Mouse (Mus musculus): ENCODE data around the gene S100a14. TPM values are rescaled to one million over a fixed set of nuclear protein-coding genes. Genes with fewer than 3 reads are reported as not detected.

The S100a14 gene
- 0.27 and 0.37 TPM in 2 replicates for polyA plus RNA-seq (2012)

GRCm38 (mm10) chr3:90526580-90526979 is at the start of gene S100a14:
TSS of gene S100a14 (plus strand) at chr3:90526856.

DNA sequence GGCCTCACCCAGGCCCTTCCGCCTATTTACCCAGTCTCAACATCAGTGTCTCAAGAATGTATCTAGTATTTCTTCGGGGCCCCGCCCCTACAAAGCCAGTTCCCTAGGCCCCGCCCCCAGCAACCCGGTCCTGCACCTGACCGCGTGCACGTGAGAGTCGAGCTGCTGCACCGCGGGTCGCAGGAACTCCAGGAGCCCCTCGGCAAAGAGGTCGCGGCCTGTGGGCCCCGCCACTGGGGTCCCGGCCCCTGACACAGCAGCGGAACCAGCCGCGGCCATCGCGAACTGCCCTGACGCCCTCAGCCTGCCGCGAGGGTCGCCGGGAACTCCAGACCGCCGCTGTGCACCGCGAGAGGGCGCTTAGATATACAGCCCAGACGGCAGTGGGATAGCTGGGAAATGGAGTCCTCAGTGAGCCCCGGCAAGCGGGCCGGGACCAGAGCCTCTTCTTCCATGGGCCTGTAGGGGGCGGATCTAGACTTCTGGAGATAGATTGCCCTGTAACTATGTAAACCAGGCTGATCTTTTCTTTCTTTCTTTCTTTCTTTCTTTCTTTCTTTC is 35.9 kb upstream of the S100a14 start, which contains the start of gene Snapin:
Gene Snapin, minus strand, starts transcription at position 338 of the 561 bp plus-strand sequence.

DNA sequence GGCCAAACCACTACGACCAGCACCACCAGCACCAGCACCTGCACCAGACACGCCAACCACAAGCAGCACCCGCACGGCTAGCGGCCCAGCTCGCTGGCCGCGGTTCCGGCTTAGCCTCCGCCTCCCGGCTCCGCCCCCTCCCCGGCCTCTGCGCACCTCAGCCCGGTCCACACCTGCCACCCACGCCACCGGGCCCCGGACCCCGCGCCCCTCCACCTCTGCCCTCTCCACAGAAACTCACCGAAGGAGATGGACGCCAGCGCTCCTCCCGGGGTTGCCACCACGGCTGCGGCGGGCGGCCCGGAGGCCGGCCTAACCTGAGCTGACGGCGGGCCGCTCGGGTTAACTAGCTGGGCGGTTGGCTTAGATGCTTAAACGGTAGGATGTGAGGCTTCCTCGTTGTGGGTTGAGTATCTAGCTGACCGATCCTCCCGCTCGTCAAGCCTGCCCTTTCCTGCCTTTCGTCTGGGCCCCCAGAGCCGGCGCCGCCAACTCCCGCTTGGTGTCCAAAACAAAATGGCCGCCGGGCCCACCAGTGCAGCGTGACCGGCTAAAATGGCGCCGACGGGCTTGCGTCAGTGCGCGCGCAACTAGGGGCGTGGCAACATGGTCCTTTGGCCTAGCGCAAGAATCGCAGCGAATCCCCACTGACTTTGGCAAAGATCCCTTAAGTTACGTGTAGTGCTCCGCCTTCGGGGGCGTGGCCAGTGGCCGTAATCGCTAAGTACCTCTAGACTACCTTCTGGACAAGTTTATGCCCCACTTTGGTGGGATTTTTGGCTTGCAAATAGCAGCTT is 17.5 kb upstream of the S100a14 start, which contains the start of gene Chtop:
Gene Chtop, minus strand, starts transcription at position 549 of the 797 bp plus-strand sequence.

DNA sequence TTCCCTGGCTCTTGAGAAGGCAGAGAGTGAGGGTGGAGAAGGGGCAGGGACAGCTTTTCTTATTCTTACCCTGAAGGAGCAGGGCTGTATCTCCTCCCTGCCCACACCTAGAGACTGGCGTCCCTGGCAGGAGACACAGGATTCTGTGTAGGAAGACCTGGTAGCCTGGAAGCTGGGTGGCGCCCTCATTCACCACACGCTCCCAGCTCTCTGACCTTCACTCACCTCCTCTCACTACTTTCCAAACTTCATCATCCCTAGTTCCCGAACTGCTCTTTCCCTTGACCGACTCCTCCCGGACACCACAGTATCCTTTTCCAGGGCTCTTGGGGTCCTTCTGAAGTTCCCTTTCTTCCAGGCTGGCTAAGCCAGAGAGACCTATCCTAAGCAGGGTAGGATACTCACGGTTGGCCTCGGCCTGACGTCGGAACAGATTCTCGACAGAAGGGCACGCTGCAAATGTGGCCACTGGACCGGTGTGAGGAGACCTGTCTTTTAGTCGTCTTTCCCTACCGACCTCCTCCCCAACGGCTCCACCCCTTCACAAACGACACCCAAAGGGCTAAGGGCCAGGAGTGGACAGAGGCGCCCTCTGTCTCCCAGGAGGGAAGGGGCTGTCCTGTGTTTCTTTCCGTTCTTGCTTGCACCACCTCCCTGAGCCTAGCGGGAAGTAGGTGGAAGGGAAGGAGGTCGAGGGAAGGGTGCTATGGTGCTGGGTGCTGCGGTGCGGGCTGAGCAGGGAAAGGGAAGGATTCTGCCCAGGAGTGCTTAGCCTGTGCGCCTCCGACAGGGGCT is 12.7 kb upstream of the S100a14 start, which contains the start of the genes S100a1 and S100a13:
Gene S100a1, minus strand, starts transcription at position 597 of the 795 bp plus-strand sequence.
Gene S100a13, plus strand, starts transcription at position 640 of the 795 bp plus-strand sequence.

GRCm38 (mm10) chr3:90537141-90537904 is 10.7 kb downstream of the S100a14 start, which contains the start of gene S100a16:
TSS of gene S100a16 (plus strand) at chr3:90537254.

DNA sequence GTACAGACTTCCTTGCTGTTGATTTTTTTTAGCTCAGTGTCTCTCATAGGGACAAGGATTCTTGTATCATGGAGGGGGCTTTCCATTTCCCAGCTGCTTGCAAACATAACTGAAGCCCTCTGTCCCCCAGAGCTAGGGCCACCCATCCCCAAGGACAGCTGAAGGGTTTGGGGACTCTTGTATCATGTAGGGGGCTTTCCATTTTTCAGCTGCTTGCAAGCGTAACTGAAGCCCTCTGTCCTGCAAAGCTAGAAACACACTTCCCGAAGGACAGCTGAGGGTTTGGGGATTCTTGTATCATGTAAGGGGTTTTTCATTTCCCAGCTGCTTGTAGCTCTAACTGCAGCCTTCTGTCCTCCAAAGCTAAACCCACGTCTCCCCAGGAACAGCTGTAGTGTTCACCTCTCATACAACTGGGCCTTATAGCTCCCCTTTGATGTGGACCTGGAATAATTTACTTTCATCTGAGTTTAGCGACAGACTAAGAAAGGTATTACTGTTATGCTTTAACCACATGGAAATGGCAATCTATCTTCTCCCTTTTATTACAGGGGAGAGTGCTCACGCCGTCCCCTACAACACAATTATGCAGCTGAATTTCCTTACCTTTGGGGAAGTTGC is 33.5 kb downstream of the S100a14 start, which contains the start of gene S100a3:
Gene S100a3, plus strand, starts transcription at position 571 of the 621 bp plus-strand sequence.

Other genes with a start within 250 kb of the S100a14 start
- 6.1 and 6.7 TPM in 2 replicates for gene Gatad2b, start 233.7 kb upstream of the S100a14 start, polyA plus RNA-seq (2012)
- 3.5 TPM in 2 replicates for gene Slc27a3, start 136.9 kb upstream of the S100a14 start, polyA plus RNA-seq (2012)
- 24.4 and 25.8 TPM in 2 replicates for gene Ints3, start 93.2 kb upstream of the S100a14 start, polyA plus RNA-seq (2012)
- 0.57 and 1.1 TPM in 2 replicates for gene Npr1, start 61.0 kb upstream of the S100a14 start, polyA plus RNA-seq (2012)
- gene Ilf2, start 50.7 kb upstream of the S100a14 start, polyA plus RNA-seq (2012): 17.1 and 20.8 TPM in 2 replicates
- gene Snapin, start 35.8 kb upstream of the S100a14 start, polyA plus RNA-seq (2012): 4.0 and 5.0 TPM in 2 replicates
- gene Chtop, start 17.4 kb upstream of the S100a14 start, polyA plus RNA-seq (2012): 90.2 and 101 TPM in 2 replicates
- gene S100a1, start 12.5 kb upstream of the S100a14 start, polyA plus RNA-seq (2012): 13.4 and 15.3 TPM in 2 replicates
- 13.6 and 14.3 TPM in 2 replicates for gene S100a13, start 12.4 kb upstream of the S100a14 start, polyA plus RNA-seq (2012)
- not detected in 2 replicates for gene S100a16, start 10.4 kb downstream of the S100a14 start, polyA plus RNA-seq (2012)
- not detected in 2 replicates for gene S100a3, start 33.7 kb downstream of the S100a14 start, polyA plus RNA-seq (2012)
- not detected in 2 replicates for gene S100a2, start 63.4 kb downstream of the S100a14 start, polyA plus RNA-seq (2012)
- gene Gm42674, start 75.0 kb downstream of the S100a14 start, polyA plus RNA-seq (2012): not detected in 2 replicates
- gene S100a4, start 76.9 kb downstream of the S100a14 start, polyA plus RNA-seq (2012): 2.6 and 3.5 TPM in 2 replicates
- not detected in 2 replicates for gene S100a5, start 81.7 kb downstream of the S100a14 start, polyA plus RNA-seq (2012)
- 3.3 and 8.6 TPM in 2 replicates for gene S100a6, start 86.0 kb downstream of the S100a14 start, polyA plus RNA-seq (2012)
- 0.09 TPM in 1 of 2 replicates, not detected in the other for gene S100a7a, start 127.2 kb downstream of the S100a14 start, polyA plus RNA-seq (2012)
- gene S100a8, start 142.1 kb downstream of the S100a14 start, polyA plus RNA-seq (2012): 105 and 115 TPM in 2 replicates
- 311 and 336 TPM in 2 replicates for gene S100a9, start 168.9 kb downstream of the S100a14 start, polyA plus RNA-seq (2012)
- gene Pglyrp4, start 200.1 kb downstream of the S100a14 start, polyA plus RNA-seq (2012): not detected in 2 replicates

Measured in megakaryocyte-erythroid progenitor cell, adult 5 weeks (primary cell).